Mouse (Mus musculus) stomach, postnatal 0 days (tissue): Measurements from ENCODE around the gene Rpl32. TPM values are rescaled to one million over a fixed set of nuclear protein-coding genes. Genes with fewer than 3 reads are reported as not detected.
"Not testable (repeated sequence)": the region's sequence is repeated elsewhere in the genome, so short reads cannot be mapped to it uniquely, and the experiment has no call there.

ENCODE experiments used
- ATAC-seq: fragments of 200-750 bp; cut with Nextera tagmentation; 2 replicates; pipeline ENCODE4 v1.8.0; 2017; ENCODE audit not compliant: low FRiP score, low TSS enrichment
- DNase-seq: peaks from one replicate; pipeline ENCODE4 v3.0.0-alpha.2; 2016; ENCODE audit warnings: low spot score
- H3K27ac ChIP-seq: fragments of 300-500 bp; sonication (generic); replicated peaks from 2 replicates; pipeline ENCODE4 v1.5.1; 2014; ENCODE audit warnings: mild to moderate bottlenecking, control low read depth
- H3K27me3 ChIP-seq: fragments of 300-500 bp; sonication (generic); 2 replicates; pipeline ENCODE4 v1.6.1; 2014; ENCODE audit warnings: low read length; ENCODE audit not compliant: control insufficient read depth, insufficient read depth
- H3K36me3 ChIP-seq: fragments of 300-500 bp; sonication (generic); 2 replicates; pipeline ENCODE4 v1.6.1; 2014; ENCODE audit warnings: low read length, mixed read lengths; ENCODE audit not compliant: control insufficient read depth, insufficient read depth
- H3K4me1 ChIP-seq: fragments of 300-500 bp; sonication (generic); replicated peaks from 2 replicates; pipeline ENCODE4 v1.6.1; 2014; ENCODE audit warnings: antibody characterized with exemption; ENCODE audit not compliant: control insufficient read depth, insufficient read depth
- H3K4me2 ChIP-seq: fragments of 300-500 bp; sonication (generic); replicated peaks from 2 replicates; pipeline ENCODE4 v1.6.1; 2014; ENCODE audit warnings: low read depth, mild to moderate bottlenecking, control low read depth, moderate library complexity
- H3K4me3 ChIP-seq: fragments of 300-500 bp; sonication (generic); 2 replicates; pipeline ENCODE4 v1.5.1; 2014; ENCODE audit warnings: low read depth, low read length, control low read depth
- H3K9ac ChIP-seq: fragments of 300-500 bp; sonication (generic); 2 replicates; pipeline ENCODE4 v1.6.1; 2014; ENCODE audit warnings: mild to moderate bottlenecking, low read length, control low read depth, mixed read lengths
- H3K9me3 ChIP-seq: fragments of 300-500 bp; sonication (generic); 2 replicates; pipeline ENCODE4 v1.6.1; 2016; ENCODE audit warnings: low read length; ENCODE audit not compliant: control insufficient read depth
- CTCF ChIP-seq: IDR thresholded peaks from 2 replicates; pipeline ENCODE4 v1.5.1; 2016; ENCODE audit warnings: antibody characterized with exemption, low read depth, mild to moderate bottlenecking, moderate library complexity
- EP300 ChIP-seq: optimal IDR thresholded peaks from 2 replicates; pipeline ENCODE3; 2016; ENCODE audit warnings: antibody characterized with exemption
- WGBS: fragments of 180-500 bp; shearing (Covaris S2); extraction: QIAGEN DNeasy Blood & Tissue Kit; methylation state at CpG from one replicate; pipeline ENCODE4 v1.1.7; 2014; 5-methylcytosine and 5-hydroxymethylcytosine counted together
- polyA plus RNA-seq: library from polyadenylated mRNA; unstranded; fragments of >200 nt; fragmentation: Nextera tagmentation; extraction: Ambion mirVana; gene quantifications from 2 replicates; pipeline ENCODE4 v1.2.1, GENCODE M21; 2015

The Rpl32 gene
- polyA plus RNA-seq, 1 experiment from 2014 or later = 2,431 TPM

GRCm38 (mm10) chr6:115823850-115824464, 15.4 kb upstream of the Rpl32 start:
- not testable (repeated sequence) for H3K4me3 ChIP-seq, H3K27me3 ChIP-seq, H3K9ac ChIP-seq, H3K4me1 ChIP-seq, H3K36me3 ChIP-seq, H3K9me3 ChIP-seq
- H3K27ac ChIP-seq = 0 out of 2 replicates have a peak overlapping the region, but pooled peaks have one; percentile 24
- H3K4me2 ChIP-seq = peak overlapping the region; percentile 19
- DNase-seq (peak; percentile 84), ATAC-seq (peak; percentile 95)
- TF ChIP-seq CTCF = peak; percentile 82
- 6% methylated on average over 5 of the region's 11 CpGs for WGBS

DNA sequence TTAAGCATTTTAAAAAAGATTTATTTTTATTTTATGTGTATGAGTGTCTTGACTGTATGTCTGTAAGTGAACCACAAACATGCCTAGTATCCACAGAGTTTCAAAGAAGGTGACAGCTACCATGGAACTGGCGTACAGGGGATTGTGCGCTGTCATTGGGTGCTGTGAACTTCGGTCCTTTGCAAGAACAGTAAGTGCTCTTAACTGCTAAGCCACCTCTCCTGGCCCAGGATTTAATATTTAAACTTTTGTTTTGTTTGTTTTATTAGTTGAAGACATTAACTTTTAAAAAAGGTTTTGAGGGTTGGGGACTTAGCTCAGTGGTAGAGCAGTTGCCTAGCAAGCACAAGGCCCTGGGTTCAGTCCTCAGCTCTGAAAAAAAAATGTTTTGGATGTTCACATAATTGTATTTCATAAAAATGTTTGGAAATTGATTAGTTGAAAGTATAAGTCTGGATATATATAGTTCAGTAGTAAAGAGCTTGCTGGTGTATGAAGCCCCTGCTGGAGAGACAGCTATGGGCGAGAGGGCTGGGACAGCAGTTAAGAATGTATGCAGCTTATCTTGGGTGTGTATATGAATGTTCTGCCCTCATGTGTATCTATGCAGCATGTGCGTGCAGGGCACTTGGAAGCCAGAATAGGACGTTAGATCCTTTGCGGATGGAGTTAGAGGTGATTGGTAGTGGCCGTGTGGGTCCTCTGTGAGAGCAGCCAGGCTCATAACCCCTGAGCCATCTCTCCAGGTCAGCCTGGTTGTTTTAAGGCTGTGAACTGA, 12.9 kb upstream of the Rpl32 start:
- TF ChIP-seq EP300 = no peak
- no peak for TF ChIP-seq CTCF
- ATAC-seq (no peak), DNase-seq (no peak)
- no peaks in the 10 kb centered on the region for H3K4me1 ChIP-seq
- no peaks in the 10 kb centered on the region for H3K36me3 ChIP-seq
- no peak overlapping the region for H3K4me2 ChIP-seq
- no peak overlapping the region for H3K4me3 ChIP-seq
- H3K9ac ChIP-seq = no peak overlapping the region
- H3K9me3 ChIP-seq = no peaks in the 10 kb centered on the region
- no peak overlapping the region for H3K27ac ChIP-seq
- 69% methylated on average over 8 of the region's 8 CpGs for WGBS
- no peaks in the 10 kb centered on the region for H3K27me3 ChIP-seq

- Histone ChIP-seq H3K4me3 (no peak overlapping the region), H3K9me3 (no peaks in the 10 kb centered on the region), H3K4me2 (no peak overlapping the region), H3K36me3 (no peaks in the 10 kb centered on the region), H3K4me1 (no peaks in the 10 kb centered on the region), H3K27ac (no peak overlapping the region), H3K27me3 (no peaks in the 10 kb centered on the region), H3K9ac (no peak overlapping the region)
- ATAC-seq (no peak), DNase-seq (no peak)
- 73% methylated on average over 2 of the region's 2 CpGs for WGBS
- TF ChIP-seq EP300 (no peak), CTCF (no peak)
Measured at GRCm38 (mm10) chr6:115818129-115818528, 9.6 kb upstream of the Rpl32 start.

DNA sequence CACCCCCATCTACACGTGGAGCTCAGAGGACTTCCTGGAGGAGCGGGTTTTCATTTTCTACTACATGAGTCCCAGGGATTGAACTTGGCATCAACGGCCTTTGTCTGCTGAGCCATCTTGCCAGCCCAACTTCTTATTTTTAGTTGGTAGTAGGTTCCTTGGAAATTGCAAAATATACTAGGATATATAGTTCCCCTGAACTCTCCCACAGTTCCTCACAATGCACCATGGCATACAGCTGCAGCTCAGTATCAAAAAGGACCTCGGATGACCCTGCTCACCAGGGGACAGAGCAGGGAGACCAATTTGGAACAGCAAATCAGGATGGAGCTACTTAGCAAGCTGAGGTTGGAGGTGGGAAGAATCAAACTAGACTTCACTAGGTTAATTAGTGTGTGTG, 6.5 kb upstream of the Rpl32 start:
- Histone ChIP-seq H3K4me3 (no peak overlapping the region), H3K9ac (no peak overlapping the region), H3K36me3 (no peaks in the 10 kb centered on the region), H3K27me3 (no peaks in the 10 kb centered on the region), H3K4me1 (no peaks in the 10 kb centered on the region), H3K4me2 (no peak overlapping the region), H3K27ac (no peak overlapping the region), H3K9me3 (no peaks in the 10 kb centered on the region)
- DNase-seq (no peak), ATAC-seq (no peak)
- 69% methylated on average over 4 of the region's 4 CpGs for whole genome bisulfite sequencing
- TF ChIP-seq EP300 (no peak), CTCF (no peak)

GRCm38 (mm10) chr6:115814104-115814503, 5.6 kb upstream of the Rpl32 start:
- no peak for ATAC-seq
- Histone ChIP-seq H3K4me1 (no peaks in the 10 kb centered on the region), H3K4me2 (no peak overlapping the region), H3K27ac (no peak overlapping the region), H3K36me3 (no peaks in the 10 kb centered on the region), H3K9me3 (no peaks in the 10 kb centered on the region), H3K27me3 (no peaks in the 10 kb centered on the region), H3K9ac (no peak overlapping the region), H3K4me3 (no peak overlapping the region)
- 41% methylated on average over 4 of the region's 4 CpGs for WGBS
- peak; percentile 59 for DNase-seq
- peak; percentile 80 for TF ChIP-seq CTCF
- TF ChIP-seq EP300 = no peak

DNA sequence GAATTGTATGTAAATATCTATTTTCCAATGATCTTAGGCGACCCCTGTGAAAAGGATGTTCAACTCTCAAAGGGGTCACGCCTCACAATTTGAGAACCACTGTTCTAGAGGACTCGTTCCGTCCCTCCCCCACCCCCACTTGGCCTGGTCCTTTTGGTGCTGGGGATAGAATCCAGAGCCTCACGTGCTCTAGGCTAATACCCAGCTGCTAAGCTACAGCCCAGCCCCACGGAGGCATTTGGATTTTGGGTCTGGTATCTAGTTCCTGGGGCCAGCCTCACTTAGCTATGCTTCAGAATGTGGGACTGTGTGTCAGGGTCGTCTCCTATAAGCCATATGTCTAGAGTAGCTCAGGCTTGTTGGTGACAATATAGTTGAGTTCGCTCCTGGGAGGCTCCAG, 3.1 kb upstream of the Rpl32 start:
- no peak for DNase-seq
- no peak overlapping the region for H3K27ac ChIP-seq
- 63% methylated on average over 8 of the region's 8 CpGs for WGBS
- no peak overlapping the region for H3K4me3 ChIP-seq
- no peak overlapping the region for H3K9ac ChIP-seq
- no peaks in the 10 kb centered on the region for H3K27me3 ChIP-seq
- H3K4me2 ChIP-seq = no peak overlapping the region
- H3K4me1 ChIP-seq = peaks cover 1% of the 10 kb centered on the region
- H3K9me3 ChIP-seq = no peaks in the 10 kb centered on the region
- TF ChIP-seq CTCF (no peak), EP300 (no peak)
- ATAC-seq = no peak
- peaks cover 4% of the 10 kb centered on the region for H3K36me3 ChIP-seq
